Mouse (Mus musculus): Measurements from ENCODE around the gene Hlcs. TPM values are rescaled to one million over a fixed set of nuclear protein-coding genes. Genes with fewer than 3 reads are reported as not detected.

Hlcs gene
- polyA plus RNA-seq, 1 experiment from 2014 or later, result 7.1 TPM

- H3K36me3 ChIP-seq (ENCODE audit: control insufficient read depth, insufficient read depth, low read length), result no peaks in the 10 kb centered on the region
- no peak overlapping the region for H3K4me2 ChIP-seq
- no peaks in the 10 kb centered on the region for H3K27me3 ChIP-seq (replicated peaks; ENCODE audit: control insufficient read depth, insufficient read depth, low read length)
- no peaks in the 10 kb centered on the region for H3K4me1 ChIP-seq (replicated peaks; ENCODE audit: control insufficient read depth, insufficient read depth, low read length)
- no peak overlapping the region for H3K9ac ChIP-seq (ENCODE audit: low read depth, low read length)
- H3K27ac ChIP-seq (ENCODE audit: low read depth, low read length), result no peak overlapping the region
- no peak for ATAC-seq (replicated peaks; ENCODE audit: low FRiP score)
- 86% methylated on average over 10 of the region's 10 CpGs for WGBS
- DNase-seq (ENCODE audit: low spot score), result no peak
- no peak overlapping the region for H3K4me3 ChIP-seq (ENCODE audit: low read depth, low read length)
- H3K9me3 ChIP-seq (ENCODE audit: control insufficient read depth, low read length), result no peaks in the 10 kb centered on the region
Measured at GRCm38 (mm10) chr16:94134218-94134617, 179.2 kb downstream of the Hlcs start.

GRCm38 (mm10) chr16:94128236-94128835, 185.0 kb downstream of the Hlcs start:
- ATAC-seq (replicated peaks; ENCODE audit: low FRiP score), result no peak
- DNase-seq (ENCODE audit: low spot score), result no peak
- Histone ChIP-seq H3K36me3 (ENCODE audit: control insufficient read depth, insufficient read depth, low read length) (no peaks in the 10 kb centered on the region), H3K9me3 (ENCODE audit: control insufficient read depth, low read length) (no peaks in the 10 kb centered on the region), H3K4me3 (ENCODE audit: low read depth, low read length) (no peak overlapping the region), H3K27me3 (replicated peaks; ENCODE audit: control insufficient read depth, insufficient read depth, low read length) (peaks cover 46% of the 10 kb centered on the region), H3K27ac (ENCODE audit: low read depth, low read length) (no peak overlapping the region), H3K9ac (ENCODE audit: low read depth, low read length) (no peak overlapping the region), H3K4me2 (no peak overlapping the region), H3K4me1 (replicated peaks; ENCODE audit: control insufficient read depth, insufficient read depth, low read length) (no peaks in the 10 kb centered on the region)
- WGBS, result 68% methylated on average over 2 of the region's 2 CpGs

- H3K4me2 ChIP-seq, result no peak overlapping the region; the same call in 1 of the 2 replicates
Measured at GRCm38 (mm10) chr16:94126200-94126599, 187.2 kb downstream of the Hlcs start.

GRCm38 (mm10) chr16:94125172-94125981, 188.0 kb downstream of the Hlcs start:
- Histone ChIP-seq H3K9ac (ENCODE audit: low read depth, low read length) (peak overlapping the region; percentile 34; the same call in 1 of the 2 replicates), H3K4me1 (replicated peaks; ENCODE audit: control insufficient read depth, insufficient read depth, low read length) (no peaks in the 10 kb centered on the region), H3K4me2 (peak overlapping the region; percentile 73), H3K9me3 (ENCODE audit: control insufficient read depth, low read length) (no peaks in the 10 kb centered on the region), H3K27ac (ENCODE audit: low read depth, low read length) (no peak overlapping the region), H3K4me3 (ENCODE audit: low read depth, low read length) (peak overlapping the region; percentile 46), H3K36me3 (ENCODE audit: control insufficient read depth, insufficient read depth, low read length) (no peaks in the 10 kb centered on the region), H3K27me3 (replicated peaks; ENCODE audit: control insufficient read depth, insufficient read depth, low read length) (peaks cover 70% of the 10 kb centered on the region)
- 2% methylated on average over 82 of the region's 83 CpGs for WGBS
- ATAC-seq (replicated peaks; ENCODE audit: low FRiP score) (no peak), DNase-seq (ENCODE audit: low spot score) (no peak)

More at GRCm38 (mm10) chr16:94126200-94126599, 187.2 kb downstream of the Hlcs start:
- H3K9me3 ChIP-seq (ENCODE audit: control insufficient read depth, low read length), result no peaks in the 10 kb centered on the region
- H3K36me3 ChIP-seq (ENCODE audit: control insufficient read depth, insufficient read depth, low read length), result no peaks in the 10 kb centered on the region
- no peak overlapping the region for H3K9ac ChIP-seq (ENCODE audit: low read depth, low read length)
- H3K27me3 ChIP-seq (replicated peaks; ENCODE audit: control insufficient read depth, insufficient read depth, low read length), result peaks cover 65% of the 10 kb centered on the region
- ATAC-seq (replicated peaks; ENCODE audit: low FRiP score) (no peak), DNase-seq (ENCODE audit: low spot score) (no peak)
- no peak overlapping the region for H3K27ac ChIP-seq (ENCODE audit: low read depth, low read length)
- no peaks in the 10 kb centered on the region for H3K4me1 ChIP-seq (replicated peaks; ENCODE audit: control insufficient read depth, insufficient read depth, low read length)
- WGBS, result 51% methylated on average over 9 of the region's 9 CpGs
- H3K4me3 ChIP-seq (ENCODE audit: low read depth, low read length), result no peak overlapping the region

GRCm38 (mm10) chr16:94123247-94123646, 190.1 kb downstream of the Hlcs start:
- Histone ChIP-seq H3K36me3 (ENCODE audit: control insufficient read depth, insufficient read depth, low read length) (no peaks in the 10 kb centered on the region), H3K9me3 (ENCODE audit: control insufficient read depth, low read length) (no peaks in the 10 kb centered on the region), H3K27ac (ENCODE audit: low read depth, low read length) (no peak overlapping the region), H3K4me3 (ENCODE audit: low read depth, low read length) (no peak overlapping the region), H3K9ac (ENCODE audit: low read depth, low read length) (no peak overlapping the region), H3K4me2 (no peak overlapping the region), H3K4me1 (replicated peaks; ENCODE audit: control insufficient read depth, insufficient read depth, low read length) (no peaks in the 10 kb centered on the region), H3K27me3 (replicated peaks; ENCODE audit: control insufficient read depth, insufficient read depth, low read length) (peaks cover 72% of the 10 kb centered on the region)
- 78% methylated on average over 11 of the region's 11 CpGs for WGBS
- ATAC-seq (replicated peaks; ENCODE audit: low FRiP score), result no peak
- no peak for DNase-seq (ENCODE audit: low spot score)

- DNase-seq (ENCODE audit: low spot score), result no peak
- no peaks in the 10 kb centered on the region for H3K9me3 ChIP-seq (ENCODE audit: control insufficient read depth, low read length)
- 50% methylated on average over 3 of the region's 3 CpGs for WGBS
- peaks cover 66% of the 10 kb centered on the region for H3K27me3 ChIP-seq (replicated peaks; ENCODE audit: control insufficient read depth, insufficient read depth, low read length)
- no peak for ATAC-seq (replicated peaks; ENCODE audit: low FRiP score)
- H3K4me2 ChIP-seq, result no peak overlapping the region
- no peak overlapping the region for H3K4me3 ChIP-seq (ENCODE audit: low read depth, low read length)
- no peaks in the 10 kb centered on the region for H3K36me3 ChIP-seq (ENCODE audit: control insufficient read depth, insufficient read depth, low read length)
- H3K9ac ChIP-seq (ENCODE audit: low read depth, low read length), result no peak overlapping the region
- H3K27ac ChIP-seq (ENCODE audit: low read depth, low read length), result no peak overlapping the region
- H3K4me1 ChIP-seq (replicated peaks; ENCODE audit: control insufficient read depth, insufficient read depth, low read length), result no peaks in the 10 kb centered on the region
Measured at GRCm38 (mm10) chr16:94122347-94122746, 191.0 kb downstream of the Hlcs start.

GRCm38 (mm10) chr16:94118394-94118793, 195.0 kb downstream of the Hlcs start:
- no peak overlapping the region for H3K4me3 ChIP-seq (ENCODE audit: low read depth, low read length)
- 89% methylated on average over 1 of the region's 1 CpGs for WGBS
- H3K27me3 ChIP-seq (replicated peaks; ENCODE audit: control insufficient read depth, insufficient read depth, low read length), result peaks cover 29% of the 10 kb centered on the region
- DNase-seq (ENCODE audit: low spot score) (no peak), ATAC-seq (replicated peaks; ENCODE audit: low FRiP score) (no peak)
- H3K27ac ChIP-seq (ENCODE audit: low read depth, low read length), result no peak overlapping the region
- H3K36me3 ChIP-seq (ENCODE audit: control insufficient read depth, insufficient read depth, low read length), result no peaks in the 10 kb centered on the region
- H3K4me2 ChIP-seq, result no peak overlapping the region
- no peak overlapping the region for H3K9ac ChIP-seq (ENCODE audit: low read depth, low read length)
- H3K9me3 ChIP-seq (ENCODE audit: control insufficient read depth, low read length), result no peaks in the 10 kb centered on the region
- no peaks in the 10 kb centered on the region for H3K4me1 ChIP-seq (replicated peaks; ENCODE audit: control insufficient read depth, insufficient read depth, low read length)

GRCm38 (mm10) chr16:94117333-94117732, 196.0 kb downstream of the Hlcs start:
- Histone ChIP-seq H3K4me2 (no peak overlapping the region), H3K4me1 (replicated peaks; ENCODE audit: control insufficient read depth, insufficient read depth, low read length) (no peaks in the 10 kb centered on the region), H3K27ac (ENCODE audit: low read depth, low read length) (no peak overlapping the region), H3K9me3 (ENCODE audit: control insufficient read depth, low read length) (no peaks in the 10 kb centered on the region), H3K4me3 (ENCODE audit: low read depth, low read length) (no peak overlapping the region), H3K9ac (ENCODE audit: low read depth, low read length) (no peak overlapping the region), H3K36me3 (ENCODE audit: control insufficient read depth, insufficient read depth, low read length) (no peaks in the 10 kb centered on the region), H3K27me3 (replicated peaks; ENCODE audit: control insufficient read depth, insufficient read depth, low read length) (peaks cover 19% of the 10 kb centered on the region)
- 56% methylated on average over 6 of the region's 6 CpGs for WGBS
- ATAC-seq (replicated peaks; ENCODE audit: low FRiP score) (no peak), DNase-seq (ENCODE audit: low spot score) (no peak)

GRCm38 (mm10) chr16:94114693-94115092, 198.7 kb downstream of the Hlcs start:
- Histone ChIP-seq H3K27ac (ENCODE audit: low read depth, low read length) (no peak overlapping the region), H3K36me3 (ENCODE audit: control insufficient read depth, insufficient read depth, low read length) (no peaks in the 10 kb centered on the region), H3K4me2 (no peak overlapping the region), H3K9me3 (ENCODE audit: control insufficient read depth, low read length) (no peaks in the 10 kb centered on the region), H3K4me3 (ENCODE audit: low read depth, low read length) (no peak overlapping the region), H3K4me1 (replicated peaks; ENCODE audit: control insufficient read depth, insufficient read depth, low read length) (no peaks in the 10 kb centered on the region), H3K9ac (ENCODE audit: low read depth, low read length) (no peak overlapping the region), H3K27me3 (replicated peaks; ENCODE audit: control insufficient read depth, insufficient read depth, low read length) (peaks cover 5% of the 10 kb centered on the region; the same call in 1 of the 2 replicates)
- DNase-seq (ENCODE audit: low spot score) (no peak), ATAC-seq (replicated peaks; ENCODE audit: low FRiP score) (no peak)
- 59% methylated on average over 9 of the region's 9 CpGs for WGBS

All from liver, embryonic 11.5 days (tissue).